Mouse (Mus musculus): ENCODE measurements around the gene Clptm1l.

Gene Clptm1l

DNA sequence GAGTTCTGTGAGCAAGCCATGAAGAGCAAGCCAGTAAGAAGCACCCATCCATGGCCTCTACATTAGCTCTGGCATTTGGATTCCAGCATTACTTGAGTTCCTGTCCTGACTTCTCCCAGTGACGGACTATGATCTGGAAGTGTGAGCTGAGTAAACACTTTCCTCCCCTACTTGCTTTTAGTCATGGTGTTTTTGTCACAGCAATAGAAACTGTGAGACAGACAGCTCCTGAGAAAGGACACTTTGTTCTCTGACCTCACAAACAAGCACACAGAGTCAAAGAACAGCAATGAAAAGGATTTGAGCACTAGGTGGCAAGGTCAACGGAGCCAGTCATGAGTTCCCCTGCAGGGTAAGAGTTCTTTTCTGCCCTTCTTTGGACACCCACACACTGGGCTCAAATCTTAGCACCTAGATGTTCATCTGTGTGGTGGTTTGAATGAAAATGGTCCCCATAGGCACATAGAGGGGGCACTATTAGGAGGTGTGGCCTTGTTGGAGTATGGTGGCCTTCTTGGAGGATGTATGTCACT lies 56.4 kb downstream of the Clptm1l start:
- no peak for DNase-seq (ENCODE audit: low spot score in 2 of 2)
